8 mouse cellular contexts compared by ENCODE assay signal in the genomic region with DNA sequence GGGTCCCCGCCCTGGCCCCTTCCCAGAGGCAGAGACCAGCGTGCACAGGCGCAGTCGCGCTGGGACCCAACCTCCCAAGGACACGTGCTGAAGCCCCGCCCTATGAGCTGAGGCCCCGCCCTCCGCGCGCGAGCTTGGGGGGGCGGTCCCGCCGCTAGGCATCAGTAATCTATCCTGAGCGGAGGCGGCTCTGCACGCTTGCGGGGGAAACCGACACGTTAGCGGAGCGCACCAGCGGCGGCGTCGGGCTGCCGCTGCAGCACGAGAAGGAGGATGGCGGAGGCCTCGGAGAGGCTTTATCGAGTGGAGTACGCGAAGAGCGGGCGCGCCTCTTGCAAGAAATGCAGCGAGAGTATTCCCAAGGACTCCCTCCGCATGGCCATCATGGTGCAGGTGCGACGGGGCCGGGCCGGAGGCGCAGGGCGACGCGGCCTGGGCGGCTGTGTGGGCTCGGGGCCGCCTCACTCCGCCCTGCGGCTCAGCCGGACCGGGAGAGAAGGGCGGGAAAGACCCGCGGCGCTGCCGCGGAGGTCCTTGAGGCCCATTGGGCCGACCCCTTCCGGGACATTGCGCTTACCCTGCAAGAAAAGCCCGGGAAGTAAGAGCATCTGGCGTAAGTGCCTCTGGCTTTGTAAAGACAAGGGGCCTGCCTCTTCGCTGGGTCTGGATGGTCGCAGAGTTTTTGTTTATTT. TPM values are rescaled to one million over a fixed set of nuclear protein-coding genes. Genes with fewer than 3 reads are reported as not detected.
DNase-seq lines count a peak whose midpoint lies in the region; ATAC-seq and TF ChIP-seq lines count a peak whose summit lies in the region.

Gene Parp1 (plus strand): TSS at position 164 of the 692 bp plus-strand sequence.

- TF ChIP-seq EP300 in liver, embryonic 14.5 days (IDR thresholded peaks at IDR 0.05; ENCODE audit: low read depth), result no peak
- TF ChIP-seq EP300 in stomach, postnatal 0 days (optimal IDR thresholded peaks at IDR 0.05), result no peak

- H3K9me3 ChIP-seq in forebrain, embryonic 10.5 days, result peaks cover 23% of the 10 kb centered on the region
- no peaks in the 10 kb centered on the region for H3K9me3 ChIP-seq in heart, embryonic 15.5 days (replicated peaks)
- H3K9me3 ChIP-seq in liver, embryonic 14.5 days (ENCODE audit: control insufficient read depth, low read length), result no peaks in the 10 kb centered on the region
- H3K9me3 ChIP-seq in neural tube, embryonic 11.5 days (ENCODE audit: control insufficient read depth, low read length), result no peaks in the 10 kb centered on the region
- H3K9me3 ChIP-seq in stomach, postnatal 0 days (ENCODE audit: control insufficient read depth, low read length), result no peaks in the 10 kb centered on the region

- H3K27me3 ChIP-seq in forebrain, embryonic 10.5 days (ENCODE audit: poor library complexity, severe bottlenecking), result no peaks in the 10 kb centered on the region
- no peaks in the 10 kb centered on the region for H3K27me3 ChIP-seq in heart, embryonic 15.5 days
- H3K27me3 ChIP-seq in liver, embryonic 14.5 days (ENCODE audit: control insufficient read depth, insufficient read depth, low read length), result no peaks in the 10 kb centered on the region
- H3K27me3 ChIP-seq in neural tube, embryonic 11.5 days (ENCODE audit: control insufficient read depth, insufficient read depth, low read length), result no peaks in the 10 kb centered on the region
- H3K27me3 ChIP-seq in stomach, postnatal 0 days (ENCODE audit: control insufficient read depth, insufficient read depth, low read length), result no peaks in the 10 kb centered on the region

- under 1% methylated on average over 67 of the region's 67 CpGs for WGBS in forebrain, embryonic 10.5 days
- under 1% methylated on average over 67 of the region's 67 CpGs for WGBS in heart, embryonic 15.5 days
- WGBS in liver, embryonic 14.5 days (ENCODE audit: insufficient replicate concordance), result under 1% methylated on average over 67 of the region's 67 CpGs
- under 1% methylated on average over 67 of the region's 67 CpGs for WGBS in neural tube, embryonic 11.5 days
- whole genome bisulfite sequencing in stomach, postnatal 0 days, result under 1% methylated on average over 59 of the region's 67 CpGs

- peaks cover 25% of the 10 kb centered on the region for H3K4me1 ChIP-seq in forebrain, embryonic 10.5 days
- peaks cover 34% of the 10 kb centered on the region for H3K4me1 ChIP-seq in heart, embryonic 15.5 days (replicated peaks)
- H3K4me1 ChIP-seq in liver, embryonic 14.5 days (replicated peaks; ENCODE audit: control insufficient read depth in 2 of 2, insufficient read depth in 2 of 2, low read length in 1 of 2), result peaks cover 16 to 35% of the 10 kb centered on the region in 2 experiments
- peaks cover 8% of the 10 kb centered on the region for H3K4me1 ChIP-seq in neural tube, embryonic 11.5 days (ENCODE audit: control insufficient read depth, insufficient read depth, low read length)
- H3K4me1 ChIP-seq in stomach, postnatal 0 days (replicated peaks; ENCODE audit: control insufficient read depth, insufficient read depth), result 0 out of 2 replicates have a peak, but pooled peaks cover 3% of the 10 kb centered on the region

- H3K27ac ChIP-seq in forebrain, embryonic 10.5 days, result peak within 1 kb of the TSS; percentile 94
- H3K27ac ChIP-seq in heart, embryonic 15.5 days, result peak within 1 kb of the TSS; percentile 82
- H3K27ac ChIP-seq in liver, embryonic 14.5 days, result peak within 1 kb of the TSS; percentile 39
- H3K27ac ChIP-seq in neural tube, embryonic 11.5 days (ENCODE audit: low read depth, low read length), result peak within 1 kb of the TSS; percentile 87
- H3K27ac ChIP-seq in stomach, postnatal 0 days (replicated peaks), result peak within 1 kb of the TSS; percentile 94

- TF ChIP-seq CTCF in liver, embryonic 14.5 days (IDR thresholded peaks at IDR 0.05; ENCODE audit: low read depth), result no peak
- no peak; the same call in 1 of the 2 replicates for TF ChIP-seq CTCF in stomach, postnatal 0 days (IDR thresholded peaks at IDR 0.05; ENCODE audit: low read depth)

- ATAC-seq in CD4-positive, CD25-positive, alpha-beta regulatory T cell, adult 4 months, result peak; percentile 97
- peak; percentile 98 for ATAC-seq in heart, embryonic 15.5 days (replicated peaks; ENCODE audit: insufficient number of reproducible peaks, insufficient read depth, low FRiP score, low read depth)
- peak; percentile 91 for ATAC-seq in liver, embryonic 14.5 days (ENCODE audit: insufficient read depth)
- ATAC-seq in neural tube, embryonic 11.5 days (ENCODE audit: insufficient read depth, low FRiP score, low TSS enrichment), result peak; percentile 97
- peak; percentile 97 for ATAC-seq in stomach, postnatal 0 days (ENCODE audit: low FRiP score, low TSS enrichment)

- peak within 1 kb of the TSS; percentile 73 for H3K4me3 ChIP-seq in forebrain, embryonic 10.5 days
- H3K4me3 ChIP-seq in heart, embryonic 15.5 days, result peak within 1 kb of the TSS; percentile 77
- peak within 1 kb of the TSS; percentile 83 to 92 for H3K4me3 ChIP-seq in liver, embryonic 14.5 days (ENCODE audit: insufficient read depth in 1 of 2, low read depth in 2 of 2, low read length in 2 of 2)
- H3K4me3 ChIP-seq in neural tube, embryonic 11.5 days (ENCODE audit: low read depth, low read length), result peak within 1 kb of the TSS; percentile 88
- H3K4me3 ChIP-seq in stomach, postnatal 0 days (ENCODE audit: low read depth, low read length), result peak within 1 kb of the TSS; percentile 82

- H3K36me3 ChIP-seq in forebrain, embryonic 10.5 days (replicated peaks), result peaks cover 33% of the 10 kb centered on the region
- peaks cover under 1% of the 10 kb centered on the region; the same call in 1 of the 2 replicates for H3K36me3 ChIP-seq in heart, embryonic 15.5 days
- H3K36me3 ChIP-seq in liver, embryonic 14.5 days (replicated peaks; ENCODE audit: control insufficient read depth, insufficient read depth, low read depth), result peaks cover 3% of the 10 kb centered on the region
- peaks cover 3% of the 10 kb centered on the region for H3K36me3 ChIP-seq in neural tube, embryonic 11.5 days (ENCODE audit: control insufficient read depth, insufficient read depth, low read length)
- H3K36me3 ChIP-seq in stomach, postnatal 0 days (ENCODE audit: control insufficient read depth, insufficient read depth, low read length), result no peaks in the 10 kb centered on the region

- peak within 1 kb of the TSS; percentile 76 for H3K4me2 ChIP-seq in heart, embryonic 15.5 days
- peak within 1 kb of the TSS; percentile 100 for H3K4me2 ChIP-seq in liver, embryonic 14.5 days (ENCODE audit: low read depth)
- H3K4me2 ChIP-seq in neural tube, embryonic 11.5 days (ENCODE audit: low read depth), result peak within 1 kb of the TSS; percentile 90
- peak within 1 kb of the TSS; percentile 78 for H3K4me2 ChIP-seq in stomach, postnatal 0 days (replicated peaks; ENCODE audit: low read depth)

- peak; percentile 77 for DNase-seq in c-Kit-negative CD71-positive TER-119-positive erythroid progenitor cells, embryonic 14.5 days (ENCODE audit: low read depth, low spot score)
- DNase-seq in forebrain, embryonic 10.5 days (ENCODE audit: extremely low spot score, low spot score), result peak; percentile 96
- DNase-seq in kidney, postnatal 25 days, result peak; percentile 97 to 98
- peak; percentile 80 to 81 (median 80) for DNase-seq in liver, embryonic 14.5 days (ENCODE audit: low read depth in 3 of 3, low spot score in 3 of 3)
- peak; percentile 98 for DNase-seq in neural tube, embryonic 11.5 days (ENCODE audit: low spot score)
- peak; percentile 96 for DNase-seq in stomach, postnatal 0 days (ENCODE audit: low spot score)

- peak within 1 kb of the TSS; percentile 73 for H3K9ac ChIP-seq in heart, embryonic 15.5 days
- H3K9ac ChIP-seq in liver, embryonic 14.5 days (replicated peaks), result peak within 1 kb of the TSS; percentile 75
- peak within 1 kb of the TSS; percentile 89 for H3K9ac ChIP-seq in neural tube, embryonic 11.5 days (ENCODE audit: low read length)
- H3K9ac ChIP-seq in stomach, postnatal 0 days (ENCODE audit: low read length), result peak within 1 kb of the TSS; percentile 74

RNA-seq across cellular contexts. Expression of gene Parp1, which starts in this region (rescaled TPM):
- 10 to 100 TPM; 36.5 to 73.7 TPM for polyA plus RNA-seq in CD4-positive, CD25-positive, alpha-beta regulatory T cell, adult 4 months (2017; shearing (Covaris generic))
- 328 and 332 TPM in 2 replicates for polyA plus RNA-seq in forebrain, embryonic 10.5 days (2016; fragmentation: Nextera tagmentation; extraction: Ambion mirVana)
- polyA plus RNA-seq in heart, embryonic 15.5 days (2015; fragmentation: Nextera tagmentation; extraction: Ambion mirVana), result 69.2 and 88.7 TPM in 2 replicates
- 29.6 and 47.3 TPM in 2 replicates for polyA plus RNA-seq in liver, embryonic 14.5 days (2012; rRNA removed)
- 47.7 and 54.9 TPM in 2 replicates for polyA plus RNA-seq in liver, embryonic 14.5 days (2014; fragmentation: Nextera tagmentation; extraction: Ambion mirVana)
- 208 and 223 TPM in 2 replicates for polyA plus RNA-seq in neural tube, embryonic 11.5 days (2014; fragmentation: Nextera tagmentation; extraction: Ambion mirVana)
- polyA plus RNA-seq in stomach, postnatal 0 days (2015; fragmentation: Nextera tagmentation; extraction: Ambion mirVana), result 31.3 and 31.9 TPM in 2 replicates

Comparison
In these comparisons a context has a peak if more than half of its experiments do, and no peak if none do; other contexts are left out.
1. Peak in every context shown above with its lines: DNase-seq, ATAC-seq, H3K4me3 ChIP-seq and H3K27ac ChIP-seq.
2. H3K27ac ChIP-seq: peak in every context shown above with its lines; median percentile 94 in forebrain, embryonic 10.5 days; 94 in stomach, postnatal 0 days; 87 in neural tube, embryonic 11.5 days; 82 in heart, embryonic 15.5 days; 39 in liver, embryonic 14.5 days.